Mouse (Mus musculus) CH12.LX (cell line): ENCODE measurements at regions not wholly inside any gene's neighbourhood (a gene's known extent, or its start where the extent isn't known, plus 50 kb on each side); places are given as distances from the start of the nearest gene placed in this dataset.

Source experiments
- BHLHE40 ChIP-seq: IDR thresholded peaks from 2 replicates; pipeline ENCODE4 v1.6.1; 2011; ENCODE audit warnings: mild to moderate bottlenecking, low read depth, low read length, improper control_type of control experiment
- CTCF ChIP-seq, 2 experiments: IDR thresholded peaks in 1 of 2; conservative IDR thresholded peaks in 1 of 2; 2 replicates each; pipeline ENCODE4 v1.5.1; 2011 to 2012; ENCODE audit warnings: low read depth in 2 of 2, low read length in 2 of 2, improper control_type of control experiment in 1 of 2, inconsistent platforms in 1 of 2, mild to moderate bottlenecking in 1 of 2, moderate library complexity in 1 of 2
- EP300 ChIP-seq: IDR thresholded peaks from 2 replicates; pipeline ENCODE4 v1.6.1; 2011; ENCODE audit warnings: low read length, improper control_type of control experiment
- NELFE ChIP-seq: IDR thresholded peaks from 2 replicates; pipeline ENCODE4 v1.6.1; 2011; ENCODE audit warnings: low read depth, low read length, improper control_type of control experiment
- NRF1 ChIP-seq: IDR thresholded peaks from 2 replicates; pipeline ENCODE4 v1.6.1; 2014; ENCODE audit warnings: low read depth, mild to moderate bottlenecking, inconsistent platforms, low read length, improper control_type of control experiment, moderate library complexity
- POLR2A ChIP-seq: IDR thresholded peaks from 2 replicates; pipeline ENCODE4 v1.6.1; 2011; ENCODE audit warnings: low read depth, mild to moderate bottlenecking, improper control_type of control experiment, low read length
- POLR2AphosphoS2 ChIP-seq: IDR thresholded peaks from 2 replicates; pipeline ENCODE4 v1.6.1; 2011; ENCODE audit warnings: low read depth, low read length, improper control_type of control experiment
- RAD21 ChIP-seq: IDR thresholded peaks from 2 replicates; pipeline ENCODE4 v1.6.1; 2011; ENCODE audit warnings: low read depth, mild to moderate bottlenecking, low read length, improper control_type of control experiment, moderate library complexity
- TBP ChIP-seq: conservative IDR thresholded peaks from 2 replicates; pipeline ENCODE4 v1.6.1; 2011; ENCODE audit warnings: low read depth, low read length, improper control_type of control experiment
- USF1 ChIP-seq: IDR thresholded peaks from 2 replicates; pipeline ENCODE4 v1.6.1; 2014; ENCODE audit warnings: low read depth, mild to moderate bottlenecking, inconsistent platforms, low read length, improper control_type of control experiment
- ZC3H11A ChIP-seq: IDR thresholded peaks from 2 replicates; pipeline ENCODE4 v1.6.1; 2012; ENCODE audit warnings: low read depth, mild to moderate bottlenecking, inconsistent platforms, low read length, improper control_type of control experiment
- ZMIZ1 ChIP-seq: IDR thresholded peaks from 2 replicates; pipeline ENCODE4 v1.6.1; 2012; ENCODE audit warnings: low read depth, mild to moderate bottlenecking, inconsistent platforms, low read length, improper control_type of control experiment

GRCm38 (mm10) chr1:71898198-71898597 lies 245.2 kb upstream of the Fn1 start:
- TF ChIP-seq CTCF (conservative IDR thresholded peaks at IDR 0.05 in 1 of 2, IDR thresholded peaks at IDR 0.05 in 1 of 2; ENCODE audit: low read depth in 2 of 2, low read length in 2 of 2): no peak
- no peak for TF ChIP-seq POLR2AphosphoS2
- no peak for TF ChIP-seq ZMIZ1
- no peak for TF ChIP-seq NELFE
- TF ChIP-seq EP300: no peak
- TF ChIP-seq RAD21: no peak
- no peak for TF ChIP-seq TBP
- TF ChIP-seq NRF1: no peak
- TF ChIP-seq POLR2A: no peak
- TF ChIP-seq BHLHE40: no peak
- no peak for TF ChIP-seq USF1
- no peak for TF ChIP-seq ZC3H11A
